Mouse (Mus musculus): ENCODE data around the gene Erap1. TPM values are rescaled to one million over a fixed set of nuclear protein-coding genes. Genes with fewer than 3 reads are reported as not detected.
"Not testable (repeated sequence)": the region's sequence is repeated elsewhere in the genome, so short reads cannot be mapped to it uniquely, and the experiment has no call there.

Erap1 gene
- polyA plus RNA-seq, 1 experiment from 2014 or later: 34.2 TPM

DNA sequence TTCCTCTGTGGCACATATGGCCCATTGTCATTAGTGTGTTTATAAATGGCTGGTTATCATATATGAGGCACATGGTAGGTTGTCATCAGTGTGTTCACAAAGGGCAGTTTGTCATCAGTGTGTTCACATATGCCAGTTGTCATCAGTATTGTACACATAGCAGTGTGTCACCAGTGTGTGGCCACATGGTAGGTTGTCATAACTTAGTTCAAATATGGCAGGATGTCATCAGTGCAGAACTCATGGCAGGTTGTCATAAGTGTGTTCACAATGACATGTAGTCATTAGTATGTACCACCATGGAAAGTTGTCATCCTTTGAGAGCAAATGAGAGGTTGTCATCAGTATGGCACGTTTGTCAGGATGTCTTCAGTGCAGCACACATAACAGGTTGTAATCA is 7.0 kb upstream of the Erap1 start:
- 60% methylated on average over 1 of the region's 1 CpGs for WGBS (ENCODE audit: insufficient replicate concordance)
- no peak overlapping the region for H3K9ac ChIP-seq (replicated peaks)
- H3K36me3 ChIP-seq (replicated peaks; ENCODE audit: insufficient read depth, low read length): no peaks in the 10 kb centered on the region
- DNase-seq: no peak
- H3K27me3 ChIP-seq (ENCODE audit: insufficient read depth, low read length): no peaks in the 10 kb centered on the region
- H3K4me2 ChIP-seq (ENCODE audit: low read depth, low read length): no peak overlapping the region
- H3K4me3 ChIP-seq (ENCODE audit: low read depth, low read length): no peak overlapping the region
- H3K4me1 ChIP-seq (ENCODE audit: insufficient read depth): no peaks in the 10 kb centered on the region
- no peak overlapping the region for H3K27ac ChIP-seq (ENCODE audit: low read depth)
- H3K9me3 ChIP-seq (ENCODE audit: low read length): no peaks in the 10 kb centered on the region
- no peak for ATAC-seq
- no peak for TF ChIP-seq CTCF (IDR thresholded peaks at IDR 0.05; ENCODE audit: low read depth)
- no peak for TF ChIP-seq EP300 (IDR thresholded peaks at IDR 0.05; ENCODE audit: low read depth)

DNA sequence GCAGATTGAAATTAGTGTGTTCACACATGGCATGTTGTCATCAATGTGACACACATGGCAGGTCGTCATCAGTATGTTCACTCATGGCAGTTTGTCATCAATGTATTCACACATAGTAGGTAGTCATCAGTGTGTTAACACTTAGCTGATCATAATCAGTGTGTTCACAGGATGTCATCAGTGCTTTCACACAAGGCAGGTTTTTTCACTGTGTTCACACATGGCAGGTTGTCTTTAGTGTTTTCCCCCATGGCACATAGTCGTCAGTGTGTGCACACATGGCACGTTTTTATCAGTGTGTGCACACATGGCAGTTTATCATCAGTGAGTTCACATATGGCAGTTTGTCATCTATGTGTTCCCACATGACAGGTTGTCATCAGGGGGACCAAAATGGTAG is 6.5 kb upstream of the Erap1 start:
- no peak overlapping the region for H3K4me3 ChIP-seq (ENCODE audit: low read depth, low read length)
- no peak for DNase-seq
- no peak overlapping the region for H3K27ac ChIP-seq (ENCODE audit: low read depth)
- no peaks in the 10 kb centered on the region for H3K4me1 ChIP-seq (ENCODE audit: insufficient read depth)
- H3K9ac ChIP-seq (replicated peaks): no peak overlapping the region
- H3K4me2 ChIP-seq (ENCODE audit: low read depth, low read length): no peak overlapping the region
- no peaks in the 10 kb centered on the region for H3K36me3 ChIP-seq (replicated peaks; ENCODE audit: insufficient read depth, low read length)
- no peak for ATAC-seq
- WGBS (ENCODE audit: insufficient replicate concordance): 67% methylated on average over 3 of the region's 3 CpGs
- TF ChIP-seq CTCF (IDR thresholded peaks at IDR 0.05; ENCODE audit: low read depth): no peak
- H3K27me3 ChIP-seq (ENCODE audit: insufficient read depth, low read length): no peaks in the 10 kb centered on the region
- no peaks in the 10 kb centered on the region for H3K9me3 ChIP-seq (ENCODE audit: low read length)

DNA sequence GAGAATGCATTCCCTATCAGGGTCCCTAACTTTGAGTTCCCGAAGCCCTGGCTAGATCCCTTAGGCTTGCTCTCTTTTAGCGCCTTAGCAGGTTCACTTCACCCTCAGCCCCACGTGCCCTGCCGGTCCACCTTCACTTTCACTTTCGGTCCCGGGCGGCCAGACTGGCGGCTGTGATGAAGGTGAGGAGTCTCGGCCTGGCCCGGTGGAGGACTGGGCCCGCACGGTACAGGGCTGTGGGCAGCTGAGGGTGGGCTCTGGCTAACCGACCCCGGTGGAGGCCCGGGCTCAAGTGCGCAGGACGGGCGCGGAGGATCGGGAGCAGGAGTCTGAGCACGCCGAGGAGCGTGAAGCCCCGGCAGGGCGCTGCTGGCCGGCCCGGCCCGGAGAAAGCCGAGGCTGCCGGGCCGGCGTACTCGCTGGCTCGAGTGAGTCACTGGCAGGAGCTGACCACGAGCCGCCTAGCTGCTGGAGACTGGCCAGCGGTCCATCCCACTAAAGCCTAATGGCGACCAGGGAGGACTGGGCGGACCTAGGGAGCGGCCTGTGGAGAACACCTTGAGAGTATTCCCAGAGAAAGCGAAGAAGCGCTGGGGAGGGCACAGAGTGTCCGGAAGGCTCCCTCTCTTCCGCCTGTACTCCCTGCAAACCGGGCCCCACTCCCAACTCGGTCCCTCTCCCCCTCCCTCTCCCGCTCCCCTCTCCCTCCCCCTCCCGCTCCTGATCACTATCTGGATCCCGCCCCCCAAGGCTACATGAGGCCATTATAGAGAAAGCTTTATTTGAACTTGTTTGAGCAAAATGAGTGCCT is 549 bp downstream of the Erap1 start:
- ATAC-seq: peak; percentile 82
- under 1% methylated on average over 45 of the region's 49 CpGs for WGBS (ENCODE audit: insufficient replicate concordance)
- H3K9ac ChIP-seq (replicated peaks): peak overlapping the region; percentile 97
- peak overlapping the region; percentile 99 for H3K27ac ChIP-seq (ENCODE audit: low read depth)
- TF ChIP-seq CTCF (IDR thresholded peaks at IDR 0.05; ENCODE audit: low read depth) (no peak), EP300 (IDR thresholded peaks at IDR 0.05; ENCODE audit: low read depth) (no peak)
- DNase-seq: peak; percentile 86
- H3K9me3 ChIP-seq (ENCODE audit: low read length): no peaks in the 10 kb centered on the region
- no peaks in the 10 kb centered on the region for H3K27me3 ChIP-seq (ENCODE audit: insufficient read depth, low read length)
- peak overlapping the region; percentile 99 for H3K4me2 ChIP-seq (ENCODE audit: low read depth, low read length)
- no peaks in the 10 kb centered on the region for H3K36me3 ChIP-seq (replicated peaks; ENCODE audit: insufficient read depth, low read length)
- peak overlapping the region; percentile 98 for H3K4me3 ChIP-seq (ENCODE audit: low read depth, low read length)
- H3K4me1 ChIP-seq (ENCODE audit: insufficient read depth): no peaks in the 10 kb centered on the region

DNA sequence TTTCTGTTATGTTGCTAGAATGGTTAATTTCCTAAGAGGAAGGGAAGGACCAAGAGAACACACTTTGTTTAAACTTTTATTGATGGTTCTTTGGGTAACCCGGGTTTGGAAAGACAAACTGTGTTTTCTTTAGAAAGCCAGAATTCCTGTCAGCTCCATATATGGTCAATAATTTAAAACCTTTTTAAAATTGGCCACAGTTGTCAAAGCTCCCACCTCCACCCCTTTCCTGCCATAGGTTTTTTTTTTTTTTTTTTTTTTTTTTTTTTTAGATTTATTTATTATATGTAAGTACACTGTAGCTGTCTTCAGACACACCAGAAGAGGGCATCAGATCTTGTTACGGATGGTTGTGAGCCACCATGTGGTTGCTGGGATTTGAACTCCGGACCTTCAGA is 1.2 kb downstream of the Erap1 start:
- not testable (repeated sequence) for ATAC-seq; H3K4me1 ChIP-seq (ENCODE audit: insufficient read depth); H3K36me3 ChIP-seq (replicated peaks; ENCODE audit: insufficient read depth, low read length); H3K9ac ChIP-seq (replicated peaks); DNase-seq; H3K27ac ChIP-seq (ENCODE audit: low read depth); H3K9me3 ChIP-seq (ENCODE audit: low read length); H3K27me3 ChIP-seq (ENCODE audit: insufficient read depth, low read length)
- H3K4me2 ChIP-seq (ENCODE audit: low read depth, low read length): peak overlapping the region; percentile 99
- H3K4me3 ChIP-seq (ENCODE audit: low read depth, low read length): peak overlapping the region; percentile 98
- 59% methylated on average over 3 of the region's 3 CpGs for WGBS (ENCODE audit: insufficient replicate concordance)

DNA sequence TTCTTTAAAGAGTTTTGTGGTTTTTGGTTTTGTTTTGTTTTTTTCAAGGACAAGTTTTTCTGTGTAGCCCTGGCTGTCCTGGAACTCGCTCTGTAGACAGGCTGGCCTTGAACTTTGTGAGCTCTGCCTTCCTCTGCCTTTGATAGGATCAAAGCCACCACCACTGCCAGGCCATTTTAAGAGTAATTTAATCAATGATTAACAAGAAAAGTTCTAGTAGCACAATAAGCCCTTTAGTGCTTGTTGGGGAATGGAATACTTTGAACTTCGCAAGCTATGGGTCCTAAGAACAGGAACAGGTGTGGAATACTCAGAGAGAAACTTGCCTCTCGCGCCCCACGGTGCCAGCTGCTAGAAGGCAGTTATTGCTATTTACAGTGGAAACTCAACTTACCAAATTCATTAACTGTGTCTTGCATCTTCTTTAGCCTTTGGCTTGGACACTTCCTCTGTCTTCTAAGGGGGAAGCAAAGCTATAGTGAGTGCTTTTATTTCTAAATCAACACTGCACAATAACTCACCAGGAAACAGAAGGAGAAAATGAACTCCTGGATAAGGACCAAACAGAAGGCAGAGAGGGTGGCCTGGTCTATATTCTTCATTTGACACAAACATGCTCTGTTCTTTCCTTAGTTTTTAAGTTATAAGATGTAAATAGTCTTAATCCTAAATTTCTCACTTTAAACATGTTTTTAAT is 56.3 kb downstream of the Erap1 start:
- ATAC-seq (no peak), DNase-seq (no peak)
- Histone ChIP-seq H3K36me3 (replicated peaks; ENCODE audit: insufficient read depth, low read length) (peaks cover 50% of the 10 kb centered on the region), H3K4me1 (ENCODE audit: insufficient read depth) (no peaks in the 10 kb centered on the region), H3K4me2 (ENCODE audit: low read depth, low read length) (no peak overlapping the region), H3K27me3 (ENCODE audit: insufficient read depth, low read length) (no peaks in the 10 kb centered on the region), H3K9me3 (ENCODE audit: low read length) (no peaks in the 10 kb centered on the region), H3K27ac (ENCODE audit: low read depth) (no peak overlapping the region), H3K9ac (replicated peaks) (no peak overlapping the region), H3K4me3 (ENCODE audit: low read depth, low read length) (no peak overlapping the region)
- WGBS (ENCODE audit: insufficient replicate concordance): 84% methylated on average over 5 of the region's 5 CpGs
- TF ChIP-seq EP300 (IDR thresholded peaks at IDR 0.05; ENCODE audit: low read depth) (no peak), CTCF (IDR thresholded peaks at IDR 0.05; ENCODE audit: low read depth) (no peak)

DNA sequence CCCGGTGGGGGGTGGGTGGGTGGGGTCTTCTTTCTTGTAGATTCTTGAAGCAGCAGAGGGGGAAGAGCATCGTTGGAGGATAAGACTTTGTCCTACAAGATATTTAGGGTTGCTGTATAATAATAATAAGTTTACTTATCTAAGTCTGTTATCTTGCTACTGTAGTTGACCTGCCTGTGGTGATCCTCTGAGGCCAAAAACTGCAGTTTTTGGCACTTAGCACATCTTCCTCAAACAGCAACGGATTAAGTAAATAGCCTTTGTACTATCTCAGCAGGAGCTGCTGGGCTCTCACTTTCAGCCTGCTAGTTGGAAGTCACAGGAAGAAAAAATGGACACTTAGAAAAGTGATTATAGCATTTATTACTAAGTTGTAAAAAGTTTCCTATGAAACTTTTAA is 56.9 kb downstream of the Erap1 start:
- H3K9ac ChIP-seq (replicated peaks): no peak overlapping the region
- H3K4me2 ChIP-seq (ENCODE audit: low read depth, low read length): no peak overlapping the region
- whole genome bisulfite sequencing (ENCODE audit: insufficient replicate concordance): 69% methylated on average over 3 of the region's 3 CpGs
- no peaks in the 10 kb centered on the region for H3K27me3 ChIP-seq (ENCODE audit: insufficient read depth, low read length)
- H3K36me3 ChIP-seq (replicated peaks; ENCODE audit: insufficient read depth, low read length): peaks cover 48% of the 10 kb centered on the region
- H3K4me1 ChIP-seq (ENCODE audit: insufficient read depth): no peaks in the 10 kb centered on the region
- no peak overlapping the region for H3K4me3 ChIP-seq (ENCODE audit: low read depth, low read length)
- no peak for DNase-seq
- H3K27ac ChIP-seq (ENCODE audit: low read depth): no peak overlapping the region
- no peak for ATAC-seq
- no peak for TF ChIP-seq EP300 (IDR thresholded peaks at IDR 0.05; ENCODE audit: low read depth)
- TF ChIP-seq CTCF (IDR thresholded peaks at IDR 0.05; ENCODE audit: low read depth): no peak
- no peaks in the 10 kb centered on the region for H3K9me3 ChIP-seq (ENCODE audit: low read length)

Data from liver, postnatal 0 days (tissue).